Mouse (Mus musculus) adrenal gland, adult (tissue): ENCODE results near the gene Gm21093.
"Not testable (repeated sequence)": the region's sequence is repeated elsewhere in the genome, so short reads cannot be mapped to it uniquely, and the experiment has no call there.

Source experiments
- DNase-seq, 2 experiments: peaks; one replicate each; pipeline ENCODE4 v3.0.0; 2022 to 2023; ENCODE audit warnings: low spot score in 1 of 2; ENCODE audit not compliant: inconsistent age in 2 of 2

The Gm21093 gene

GRCm38 (mm10) chr4:42034626-42035025 lies at the start of gene Gm21093:
TSS of gene Gm21093 (minus strand) at chr4:42034726.
- DNase-seq = not testable (repeated sequence)
